Mouse (Mus musculus) cortical plate, adult 2 months (tissue): ENCODE data around the gene Kdm5c. TPM values are rescaled to one million over a fixed set of nuclear protein-coding genes. Genes with fewer than 3 reads are reported as not detected.
"Not testable (repeated sequence)": the region's sequence is repeated elsewhere in the genome, so short reads cannot be mapped to it uniquely, and the experiment has no call there.

Source experiments
- H3K27ac ChIP-seq: fragments of 200-500 bp; 2 replicates; pipeline ENCODE4 v1.5.1; 2012; ENCODE audit warnings: low read length, control low read depth, inconsistent platforms; ENCODE audit not compliant: insufficient read depth
- H3K4me1 ChIP-seq: fragments of 200-500 bp; 2 replicates; pipeline ENCODE4 v1.6.1; 2011; ENCODE audit warnings: low read length; ENCODE audit not compliant: control insufficient read depth, insufficient read depth
- H3K4me3 ChIP-seq: fragments of 200-500 bp; 2 replicates; pipeline ENCODE4 v1.5.1; 2011; ENCODE audit warnings: mild to moderate bottlenecking, low read length, control low read depth; ENCODE audit not compliant: insufficient read depth
- CTCF ChIP-seq: fragments of 200-500 bp; IDR thresholded peaks from 2 replicates; pipeline ENCODE4 v1.5.1; 2011; ENCODE audit warnings: mild to moderate bottlenecking, control low read depth, low read length; ENCODE audit not compliant: insufficient read depth; ENCODE audit errors: extremely low read depth
- POLR2A ChIP-seq: fragments of 200-500 bp; IDR thresholded peaks from 2 replicates; pipeline ENCODE4 v1.6.1; 2011; ENCODE audit warnings: mild to moderate bottlenecking, low read length, control low read depth; ENCODE audit not compliant: insufficient read depth; ENCODE audit errors: extremely low read depth
- polyA plus RNA-seq: library from polyadenylated mRNA; depleted of rRNA; stranded (reverse); fragments of >200 nt; gene quantifications from 2 replicates; pipeline ENCODE4 v1.2.3, GENCODE M21; 2012

Kdm5c gene
- polyA plus RNA-seq, 1 experiment, result 33.2 TPM

GRCm38 (mm10) chrX:152214703-152215102, 18.1 kb upstream of the Kdm5c start:
- TF ChIP-seq CTCF (no peak), POLR2A (no peak)
- Histone ChIP-seq H3K4me1 (no peaks in the 10 kb centered on the region; the same call in 1 of the 2 replicates), H3K27ac (no peak overlapping the region), H3K4me3 (no peak overlapping the region)

- Histone ChIP-seq H3K4me1 (no peaks in the 10 kb centered on the region), H3K4me3 (no peak overlapping the region), H3K27ac (no peak overlapping the region)
- no peak for TF ChIP-seq POLR2A
- no peak for TF ChIP-seq CTCF
Measured at GRCm38 (mm10) chrX:152218529-152218928, 14.3 kb upstream of the Kdm5c start.

GRCm38 (mm10) chrX:152221721-152222120, 11.1 kb upstream of the Kdm5c start:
- H3K27ac ChIP-seq, result no peak overlapping the region
- no peaks in the 10 kb centered on the region for H3K4me1 ChIP-seq
- TF ChIP-seq CTCF, result no peak
- no peak for TF ChIP-seq POLR2A
- H3K4me3 ChIP-seq, result no peak overlapping the region

- TF ChIP-seq CTCF (no peak), POLR2A (no peak)
- no peaks in the 10 kb centered on the region for H3K4me1 ChIP-seq
- no peak overlapping the region for H3K4me3 ChIP-seq
- H3K27ac ChIP-seq, result no peak overlapping the region
Measured at GRCm38 (mm10) chrX:152222226-152222625, 10.6 kb upstream of the Kdm5c start.

- H3K27ac ChIP-seq, result no peak overlapping the region
- no peak for TF ChIP-seq POLR2A
- no peak for TF ChIP-seq CTCF
- no peak overlapping the region for H3K4me3 ChIP-seq
- no peaks in the 10 kb centered on the region for H3K4me1 ChIP-seq
Measured at GRCm38 (mm10) chrX:152223313-152223712, 9.5 kb upstream of the Kdm5c start.

GRCm38 (mm10) chrX:152224280-152224679, 8.5 kb upstream of the Kdm5c start:
- TF ChIP-seq POLR2A (no peak), CTCF (no peak)
- Histone ChIP-seq H3K4me1 (no peaks in the 10 kb centered on the region), H3K4me3 (no peak overlapping the region), H3K27ac (no peak overlapping the region)

- Histone ChIP-seq H3K27ac (no peak overlapping the region), H3K4me3 (peak overlapping the region; percentile 99), H3K4me1 (peaks cover 2% of the 10 kb centered on the region; the same call in 1 of the 2 replicates)
- no peak for TF ChIP-seq CTCF
- TF ChIP-seq POLR2A, result no peak
Measured at GRCm38 (mm10) chrX:152234125-152234524, 1.3 kb downstream of the Kdm5c start.

- Histone ChIP-seq H3K27ac (no peak overlapping the region), H3K4me3 (no peak overlapping the region), H3K4me1 (peaks cover 2% of the 10 kb centered on the region; the same call in 1 of the 2 replicates)
- no peak for TF ChIP-seq POLR2A
Measured at GRCm38 (mm10) chrX:152235758-152236157, 2.9 kb downstream of the Kdm5c start.

GRCm38 (mm10) chrX:152243140-152243539, 10.3 kb downstream of the Kdm5c start:
- not testable (repeated sequence) for H3K27ac ChIP-seq, H3K4me3 ChIP-seq, H3K4me1 ChIP-seq

- H3K4me3 ChIP-seq, result no peak overlapping the region
- TF ChIP-seq CTCF, result no peak
- TF ChIP-seq POLR2A, result no peak
- no peaks in the 10 kb centered on the region for H3K4me1 ChIP-seq
- no peak overlapping the region for H3K27ac ChIP-seq
Measured at GRCm38 (mm10) chrX:152244492-152245189, 11.8 kb downstream of the Kdm5c start.
